Mouse (Mus musculus) right cerebral cortex, postnatal 14 days (tissue): Measurements from ENCODE around the gene Hsd17b14.

Source experiments
- DNase-seq: peaks from one replicate; pipeline ENCODE4 v3.0.0; 2022

Hsd17b14 gene

DNA sequence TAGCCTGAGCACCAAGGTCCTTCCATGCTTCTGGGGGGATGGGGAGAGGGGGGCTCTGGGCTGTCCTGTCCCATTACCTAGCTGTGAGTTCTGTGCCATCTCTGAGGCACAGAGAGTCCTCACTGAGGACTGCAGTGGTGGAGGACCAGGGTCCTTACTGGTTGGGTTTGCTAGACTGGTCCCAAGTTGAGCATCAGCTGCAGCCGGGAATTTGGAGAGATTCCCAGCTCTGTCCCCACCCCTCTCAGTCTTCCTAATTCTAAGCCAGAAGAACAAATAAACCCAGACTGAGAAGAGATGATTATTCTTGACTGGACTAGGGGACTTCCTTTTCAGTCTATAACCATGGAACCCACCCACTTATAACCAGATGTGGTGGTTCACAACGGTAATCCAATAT is 24.1 kb upstream of the Hsd17b14 start:
- DNase-seq, result no peak

DNA sequence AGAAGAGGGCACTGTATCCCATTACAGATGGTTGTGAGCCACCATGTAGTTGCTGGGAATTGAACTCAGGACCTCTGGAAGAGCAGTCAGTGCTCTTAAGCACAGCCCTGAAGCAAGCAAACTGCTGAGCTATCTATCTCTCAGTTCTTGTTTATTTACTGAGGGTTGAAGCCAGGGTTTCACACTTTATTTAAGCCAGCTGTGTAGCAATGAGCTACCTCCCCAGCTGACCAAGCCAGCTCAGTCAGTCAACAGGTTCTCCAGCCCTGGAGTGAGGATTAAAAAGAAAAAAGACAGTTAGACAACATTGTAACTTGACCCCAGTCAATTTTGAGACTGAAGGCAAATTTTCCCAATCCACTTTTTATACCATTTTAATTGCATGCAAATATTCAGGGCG is 19.0 kb upstream of the Hsd17b14 start:
- DNase-seq, result no peak

DNA sequence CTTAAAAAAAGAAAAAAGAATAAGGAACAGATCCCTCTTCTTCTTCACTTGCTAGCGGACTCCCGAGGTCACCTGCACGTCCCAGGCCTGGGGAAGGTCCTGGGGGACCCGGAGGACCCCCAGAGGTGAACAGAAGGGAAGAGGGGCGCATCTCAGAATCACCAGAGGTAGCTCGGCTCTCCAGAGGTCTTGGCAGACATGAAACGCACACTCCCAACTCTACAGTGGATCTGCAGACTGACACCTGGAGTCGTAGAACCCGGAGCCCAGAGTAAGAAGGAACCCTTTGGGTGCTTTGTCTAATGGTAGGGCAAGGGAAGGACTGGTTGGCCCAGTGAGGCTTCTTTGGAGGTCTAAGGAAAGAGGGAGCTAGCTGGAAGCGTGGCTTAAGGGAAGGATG is 17.1 kb upstream of the Hsd17b14 start:
- DNase-seq, result no peak

DNA sequence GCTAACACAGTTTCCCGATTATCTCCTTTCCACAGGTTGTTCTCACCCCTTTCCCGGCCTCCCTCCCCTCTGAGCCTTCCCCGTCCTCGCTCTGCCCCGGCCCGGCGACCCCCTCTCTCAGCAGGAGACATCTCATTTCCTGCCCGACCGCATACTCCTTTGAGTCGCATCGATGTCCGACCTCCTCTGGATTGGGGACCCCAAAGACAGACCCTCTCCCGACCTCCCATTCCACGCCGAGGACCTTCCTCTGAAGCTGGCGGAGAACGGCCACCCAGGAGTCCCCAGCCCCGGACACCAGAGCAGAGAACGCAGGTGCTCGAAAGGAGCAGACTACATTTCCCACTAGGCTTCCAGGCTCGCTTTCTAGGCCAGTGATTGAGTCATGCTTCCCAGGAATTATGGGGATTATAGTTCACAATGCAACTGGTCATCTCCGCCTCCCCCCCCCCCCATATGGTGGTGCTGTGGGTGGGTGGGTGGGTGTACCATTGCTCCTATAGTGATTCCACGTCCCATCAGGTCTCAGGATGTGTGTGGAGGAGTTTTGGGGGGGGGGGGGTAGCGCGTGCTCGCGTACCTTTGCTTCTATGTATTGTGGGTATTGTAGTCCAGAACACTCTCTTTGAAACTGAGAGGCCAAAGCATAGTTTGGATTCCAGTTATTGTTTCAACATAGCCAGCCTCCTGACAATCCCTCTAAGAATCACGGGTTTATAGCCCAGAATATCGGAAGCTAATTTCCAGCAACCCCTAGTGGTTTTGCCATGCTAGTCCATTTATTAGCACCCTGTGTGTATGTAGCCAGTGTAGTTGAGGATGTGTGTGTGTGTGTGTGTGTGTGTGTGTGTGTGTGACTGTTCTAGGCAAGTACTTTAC is 16.3 kb upstream of the Hsd17b14 start:
- peak; percentile 42 for DNase-seq

DNA sequence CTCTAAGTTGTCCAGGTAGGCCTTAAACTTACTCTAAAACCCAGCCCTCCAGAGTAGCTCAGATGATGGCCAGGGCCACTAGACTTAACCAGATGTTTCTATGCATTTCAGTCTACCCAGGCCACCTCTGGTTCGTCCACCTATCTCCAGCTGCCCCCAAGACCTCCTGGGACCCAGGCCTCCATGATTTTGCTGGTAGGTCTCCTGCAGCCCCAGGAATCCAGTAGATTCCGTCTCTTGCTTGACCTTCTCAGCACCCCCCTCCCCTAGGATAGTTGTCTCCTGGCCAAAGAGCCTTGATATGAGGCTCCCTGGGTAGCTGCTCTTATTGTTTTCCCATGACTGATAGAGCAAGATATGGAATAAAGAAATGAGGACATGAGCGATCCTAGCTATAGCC is 15.6 kb upstream of the Hsd17b14 start:
- no peak for DNase-seq

DNA sequence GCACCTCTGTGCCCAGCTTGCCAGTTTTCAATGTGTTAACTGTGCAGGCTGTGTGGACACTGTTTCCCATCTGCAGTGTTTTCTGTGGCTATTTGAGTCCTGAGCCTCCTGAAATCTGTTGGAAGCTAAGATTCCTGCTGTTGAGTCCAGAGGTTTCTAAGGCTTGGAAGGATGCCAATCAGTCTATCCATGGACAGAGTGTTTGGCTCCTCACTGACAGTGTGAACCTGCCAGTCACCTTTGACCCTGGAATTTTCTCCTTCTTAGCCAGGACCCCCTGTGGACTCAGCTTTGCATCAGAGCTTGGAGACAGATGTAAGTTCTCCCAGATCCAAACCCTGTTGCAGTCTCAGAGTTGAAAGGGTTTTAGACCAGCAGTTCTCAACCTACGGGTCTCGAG is 14.5 kb upstream of the Hsd17b14 start:
- DNase-seq, result no peak

DNA sequence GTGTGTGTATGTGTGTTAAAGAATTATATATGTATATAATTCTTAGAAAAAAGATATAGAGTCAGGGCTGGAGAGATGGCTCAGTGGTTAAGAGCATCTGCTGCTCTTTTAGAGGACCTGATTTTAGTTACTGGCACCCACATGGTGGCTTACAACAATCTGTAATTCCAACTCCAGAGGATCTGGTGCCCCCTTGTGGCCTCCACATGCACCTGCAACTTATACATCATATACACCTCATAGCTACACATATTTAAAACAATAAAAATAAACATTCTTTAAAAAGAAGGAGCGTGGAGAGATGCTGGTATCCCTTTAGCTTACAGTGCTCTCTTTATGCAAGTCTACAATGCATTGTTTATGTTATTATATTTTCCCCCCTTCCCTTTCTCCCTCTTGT is 10.2 kb upstream of the Hsd17b14 start:
- DNase-seq, result no peak

DNA sequence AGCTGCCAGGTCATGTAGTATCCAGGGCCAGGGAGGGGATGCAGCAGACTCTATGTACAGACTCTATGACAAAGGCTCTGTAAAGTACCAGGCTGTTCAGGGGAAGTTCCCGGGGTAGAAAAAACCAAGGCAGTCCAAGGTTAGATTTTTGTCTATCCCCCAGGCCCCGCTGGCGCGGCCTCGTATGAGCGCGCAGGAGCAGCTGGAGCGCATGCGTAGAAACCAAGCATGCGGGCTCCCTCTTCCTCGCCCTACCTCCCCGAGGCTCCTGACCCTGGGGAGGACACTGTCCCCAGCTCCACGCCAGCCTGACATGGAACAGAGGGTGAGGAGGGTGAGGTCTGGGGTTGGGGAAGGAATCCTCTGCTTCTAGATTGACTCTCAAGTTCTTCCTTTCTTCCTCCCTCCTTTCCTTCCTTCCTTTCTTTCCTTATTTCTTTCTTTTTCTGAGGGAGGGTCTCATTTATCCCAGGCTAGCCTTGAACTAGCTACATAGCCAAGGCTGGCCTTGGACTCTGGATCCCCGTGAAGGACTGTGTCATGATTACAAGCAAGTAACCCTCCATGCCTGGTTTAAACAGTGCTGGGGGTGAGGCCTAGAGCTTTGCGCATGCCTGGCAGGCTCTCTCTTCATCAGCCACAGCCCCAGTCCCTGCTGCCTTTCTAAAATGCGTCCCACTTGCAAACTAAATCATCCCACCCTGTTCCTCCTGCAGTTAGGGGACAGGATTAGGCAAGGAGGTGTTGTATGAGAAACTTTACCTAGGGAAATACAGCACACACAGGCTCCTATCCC is 4.9 kb upstream of the Hsd17b14 start:
- DNase-seq, result no peak

DNA sequence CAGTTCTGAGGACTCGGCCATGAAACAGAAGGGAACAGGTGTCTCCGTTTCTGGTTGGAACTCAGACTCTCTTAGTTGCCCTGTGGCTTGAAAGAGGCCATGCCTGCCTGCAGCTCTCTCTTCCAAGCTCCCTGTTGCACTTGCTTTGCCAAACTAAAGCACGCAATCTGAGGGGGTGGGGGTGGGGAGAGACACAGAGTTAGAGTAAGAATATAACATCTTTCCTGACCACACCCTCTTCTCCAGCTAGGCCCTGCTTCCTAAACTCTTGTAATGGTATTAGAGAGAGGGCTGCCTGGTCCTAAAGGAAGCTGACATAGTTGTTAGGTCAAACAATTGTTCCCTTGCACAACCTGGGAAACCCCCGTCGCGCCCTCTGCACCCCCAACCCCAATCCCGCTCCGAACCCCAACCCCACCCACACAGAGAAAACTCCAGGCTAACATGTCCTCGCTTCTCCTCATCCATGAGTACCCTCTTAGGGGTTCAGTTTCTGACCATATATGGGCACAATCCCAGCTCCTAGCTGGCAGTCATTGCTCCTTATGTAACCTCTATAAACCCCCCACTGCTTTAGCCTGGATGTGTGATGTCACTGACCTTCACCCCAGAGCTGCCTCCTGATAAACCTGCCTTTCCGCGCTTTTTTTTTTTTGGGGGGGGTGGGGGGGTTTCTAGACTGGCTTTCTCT is 3.7 kb upstream of the Hsd17b14 start:
- no peak for DNase-seq

DNA sequence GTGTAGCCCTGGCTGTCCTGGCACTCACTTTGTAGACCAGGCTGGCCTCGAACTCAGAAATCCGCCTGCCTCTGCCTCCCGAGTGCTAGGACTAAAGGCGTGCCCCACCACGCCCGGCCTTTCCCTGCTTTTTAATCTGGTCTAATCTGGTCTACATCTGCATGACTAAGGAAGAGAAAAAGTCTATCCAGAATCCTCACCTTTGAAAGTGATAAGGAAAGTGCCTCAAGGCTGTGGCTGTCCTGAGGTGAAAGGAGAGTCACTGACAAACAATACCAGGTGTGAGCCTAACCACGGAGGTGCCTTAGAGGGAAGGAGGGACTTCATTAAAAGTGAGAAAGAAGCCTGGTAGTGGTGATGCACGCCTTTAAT is 3.2 kb upstream of the Hsd17b14 start:
- no peak for DNase-seq

DNA sequence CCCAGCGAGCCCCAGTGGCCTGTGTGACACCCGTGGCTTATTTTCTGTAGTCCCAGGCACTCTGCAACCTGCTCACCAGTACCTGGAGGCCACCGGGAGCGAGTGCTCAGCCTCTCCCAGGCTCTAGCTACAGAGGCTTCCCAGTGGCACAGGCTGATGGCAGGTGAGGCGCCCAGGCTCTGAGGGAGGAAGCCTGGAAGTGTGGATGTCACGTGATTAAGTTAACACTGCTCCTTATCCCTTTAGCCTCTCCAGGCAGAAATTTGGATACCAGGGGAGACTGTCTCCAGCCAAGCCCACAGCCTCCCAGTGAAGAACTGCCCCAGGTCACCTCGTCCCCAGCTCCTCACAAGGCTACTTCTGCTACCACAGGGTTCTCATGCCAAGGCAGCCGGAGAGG is 1.2 kb upstream of the Hsd17b14 start:
- DNase-seq, result no peak

DNA sequence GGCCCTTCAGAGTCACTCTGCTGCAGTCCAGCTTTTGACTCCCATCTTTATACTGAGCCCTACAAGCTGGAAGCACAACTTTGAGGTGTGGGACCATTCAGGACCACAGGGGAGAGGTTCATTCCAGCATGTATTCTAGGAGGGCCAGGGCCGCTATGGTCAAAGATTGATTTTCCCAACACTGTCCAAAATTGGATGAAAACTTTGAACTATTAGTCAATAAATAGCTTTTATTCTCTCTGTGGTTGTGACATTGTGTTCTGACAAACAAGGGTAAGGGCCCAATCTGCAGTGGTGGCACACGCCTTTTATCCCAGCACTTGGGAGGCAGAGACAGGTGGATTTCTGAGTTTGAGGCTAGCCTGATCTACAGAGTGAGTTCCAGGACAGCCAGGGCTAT is 703 bp upstream of the Hsd17b14 start:
- no peak for DNase-seq

DNA sequence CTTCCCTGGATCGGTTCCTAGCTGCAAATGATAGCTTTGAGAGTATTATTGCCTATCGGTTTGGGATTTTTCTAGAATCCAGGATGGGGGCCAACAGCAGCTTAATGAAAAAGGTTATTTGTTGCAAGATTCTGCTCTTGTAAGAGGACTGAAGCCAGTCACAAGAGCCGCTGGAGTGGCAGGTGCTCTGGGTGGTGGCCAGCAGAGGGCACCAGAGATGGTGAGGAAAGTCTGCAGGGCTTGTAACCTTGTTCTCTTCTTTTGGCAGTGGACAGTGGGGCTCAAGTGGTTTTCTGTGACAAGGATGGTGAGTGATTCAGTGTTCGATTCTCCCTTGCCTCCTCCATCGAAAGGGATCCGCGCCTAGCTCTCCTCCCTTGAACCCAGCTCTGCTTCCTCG is 1.1 kb downstream of the Hsd17b14 start:
- peak; percentile 77 for DNase-seq

DNA sequence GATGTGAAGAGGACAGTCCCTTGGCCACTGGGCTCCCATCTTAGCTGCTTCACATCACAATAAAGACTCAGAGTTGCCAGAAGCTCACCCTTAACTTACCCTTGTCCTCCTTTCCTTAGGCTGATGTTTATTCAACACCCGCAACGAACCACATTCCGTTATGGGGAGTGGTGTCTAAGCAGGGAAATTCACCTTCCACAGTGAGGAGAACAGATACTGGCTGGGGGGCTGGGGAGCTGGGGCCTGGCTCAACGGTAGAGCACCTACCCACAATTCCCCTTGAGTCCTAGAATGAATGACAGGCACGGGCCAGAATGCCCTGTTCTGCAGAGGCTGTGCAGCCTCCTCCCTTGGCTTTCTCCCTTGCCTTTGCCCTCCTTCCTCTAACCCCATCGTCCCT is 4.2 kb downstream of the Hsd17b14 start:
- DNase-seq, result no peak

DNA sequence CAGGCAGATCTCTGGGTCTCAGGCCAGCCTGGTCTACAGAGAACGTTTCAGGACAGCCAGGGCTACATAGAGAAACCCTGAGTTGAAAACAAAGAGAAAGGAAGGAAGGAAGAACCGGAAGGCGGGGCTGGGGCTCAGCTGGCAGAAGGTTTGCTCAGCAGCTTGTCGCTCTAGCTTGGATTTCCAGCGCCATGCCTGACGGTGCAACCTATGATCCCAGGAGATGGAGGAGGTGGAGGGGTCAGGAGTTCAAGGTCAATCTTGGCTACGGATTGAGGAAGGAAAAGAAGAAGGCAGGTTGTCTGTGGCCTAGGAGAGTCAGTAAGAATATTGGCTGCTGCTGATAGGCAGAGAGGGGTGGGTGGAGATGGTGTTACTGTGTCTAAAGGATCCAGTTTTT is 5.5 kb downstream of the Hsd17b14 start:
- DNase-seq, result no peak

DNA sequence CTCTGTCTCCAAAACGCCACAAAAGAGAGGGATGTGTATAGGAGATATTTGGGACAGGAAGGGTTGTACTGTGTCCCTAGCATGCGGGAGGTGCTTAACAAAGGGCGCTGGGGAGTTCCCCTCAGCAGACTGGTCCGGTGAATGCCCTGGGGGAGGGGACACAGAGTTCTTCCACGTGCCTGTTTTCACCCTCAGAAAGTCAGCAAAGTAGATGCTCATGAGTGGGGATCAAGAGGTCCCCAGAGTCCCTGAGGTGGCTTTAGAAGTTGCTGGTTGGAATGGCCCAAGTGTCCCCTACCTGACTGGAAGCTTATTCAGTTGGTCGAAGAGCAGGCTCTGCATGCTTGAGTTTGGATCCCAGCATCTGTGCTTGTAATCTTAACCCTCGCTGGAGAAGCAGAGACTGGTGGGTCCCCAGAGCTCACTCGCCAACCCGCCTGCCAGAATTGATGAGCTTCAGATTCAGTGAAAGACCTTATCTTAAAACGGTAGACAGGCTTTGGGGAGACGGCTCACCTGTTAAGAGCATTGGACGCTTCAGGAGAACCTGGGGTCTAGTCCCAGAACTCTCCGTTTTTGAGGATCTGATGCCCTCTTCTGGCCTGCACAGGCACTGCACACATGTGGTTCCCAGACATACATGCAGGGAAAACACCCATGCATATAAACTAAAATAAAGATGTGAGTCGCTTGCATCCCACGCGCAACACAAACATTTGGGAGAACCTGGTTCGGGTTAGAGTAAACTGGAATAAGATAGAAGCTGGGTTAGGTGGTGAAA is 6.3 kb downstream of the Hsd17b14 start:
- peak; percentile 74 for DNase-seq

DNA sequence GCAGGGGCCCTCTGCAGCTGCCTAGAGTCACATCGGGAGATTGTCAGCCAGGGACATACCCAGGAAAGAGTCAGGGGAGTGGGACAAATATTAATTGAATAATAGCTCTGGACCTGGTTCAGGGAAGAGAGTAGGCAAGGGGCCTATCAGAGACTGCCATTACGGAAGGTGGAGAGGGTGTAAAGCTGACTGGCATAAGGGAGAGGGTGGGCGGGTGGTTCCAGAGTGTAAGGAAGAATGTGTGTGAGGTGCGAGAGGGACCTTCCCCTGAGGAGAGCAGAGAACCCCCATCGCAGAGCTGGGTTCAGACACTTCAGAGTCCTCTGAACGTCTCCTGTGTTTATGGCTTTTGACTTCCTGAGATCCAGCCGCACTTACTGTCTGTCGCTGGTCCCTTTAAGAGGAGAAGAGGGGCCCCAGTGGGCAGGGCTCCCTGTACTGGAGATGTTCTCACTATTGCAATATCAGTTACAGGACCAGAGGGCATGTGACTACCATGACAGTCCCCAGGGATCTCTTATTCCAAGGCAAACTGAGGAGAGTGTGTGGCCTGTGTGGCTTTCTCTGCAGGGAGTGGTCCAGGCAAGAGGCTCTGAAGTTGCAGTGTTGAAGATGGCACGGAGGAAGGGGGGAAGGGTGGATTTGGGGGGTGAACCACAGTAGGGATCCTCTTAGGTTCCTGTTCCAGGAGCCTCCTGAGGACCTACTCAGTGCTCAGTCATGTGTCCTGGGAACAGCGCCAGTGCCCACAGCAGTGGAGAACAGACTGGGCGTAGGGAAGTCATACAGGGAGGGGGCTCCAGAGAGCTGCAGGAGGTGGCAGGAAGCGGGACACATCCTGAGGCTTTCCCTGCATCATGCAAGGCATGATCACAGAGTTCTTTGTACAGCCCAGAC is 7.2 kb downstream of the Hsd17b14 start:
- DNase-seq, result no peak

DNA sequence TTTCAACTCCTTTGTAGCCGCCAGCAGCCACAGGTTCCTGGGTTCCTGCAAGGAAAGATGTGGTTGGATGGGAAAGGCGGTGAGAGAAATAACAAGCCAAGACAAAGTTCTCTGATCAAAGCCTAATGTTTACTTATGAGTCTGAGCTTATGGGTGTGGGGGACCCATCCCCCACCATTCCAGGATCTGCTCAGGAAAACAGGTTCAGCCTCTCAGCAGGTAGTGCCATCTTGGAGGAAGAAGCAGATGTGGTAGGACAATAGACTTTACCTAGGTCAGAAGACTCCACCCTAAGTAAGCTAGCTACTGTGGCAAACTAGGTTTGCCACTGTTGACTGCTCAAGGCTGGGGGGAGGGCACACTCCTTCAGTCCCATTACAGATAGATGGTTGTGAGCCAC is 10.1 kb downstream of the Hsd17b14 start:
- DNase-seq, result no peak

DNA sequence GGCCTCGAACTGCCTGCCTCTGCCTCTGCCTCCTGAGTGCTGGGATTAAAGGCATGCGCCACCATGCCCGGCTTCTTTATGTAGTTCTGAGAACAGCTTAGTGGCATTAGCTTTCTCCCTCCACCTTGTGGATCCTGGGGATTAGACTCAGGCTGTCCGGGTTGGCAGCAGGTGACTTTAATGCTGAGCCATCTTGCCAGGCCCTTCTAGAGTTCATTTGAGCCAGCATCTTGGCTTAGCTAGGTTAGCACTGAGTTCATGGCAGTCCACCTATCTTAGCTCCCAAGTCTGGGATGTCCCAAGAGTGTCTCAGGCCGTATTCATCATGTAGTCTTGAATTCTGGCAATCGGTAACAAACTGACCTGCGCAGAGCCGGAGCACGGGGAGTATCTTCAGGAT is 10.8 kb downstream of the Hsd17b14 start:
- DNase-seq, result no peak

DNA sequence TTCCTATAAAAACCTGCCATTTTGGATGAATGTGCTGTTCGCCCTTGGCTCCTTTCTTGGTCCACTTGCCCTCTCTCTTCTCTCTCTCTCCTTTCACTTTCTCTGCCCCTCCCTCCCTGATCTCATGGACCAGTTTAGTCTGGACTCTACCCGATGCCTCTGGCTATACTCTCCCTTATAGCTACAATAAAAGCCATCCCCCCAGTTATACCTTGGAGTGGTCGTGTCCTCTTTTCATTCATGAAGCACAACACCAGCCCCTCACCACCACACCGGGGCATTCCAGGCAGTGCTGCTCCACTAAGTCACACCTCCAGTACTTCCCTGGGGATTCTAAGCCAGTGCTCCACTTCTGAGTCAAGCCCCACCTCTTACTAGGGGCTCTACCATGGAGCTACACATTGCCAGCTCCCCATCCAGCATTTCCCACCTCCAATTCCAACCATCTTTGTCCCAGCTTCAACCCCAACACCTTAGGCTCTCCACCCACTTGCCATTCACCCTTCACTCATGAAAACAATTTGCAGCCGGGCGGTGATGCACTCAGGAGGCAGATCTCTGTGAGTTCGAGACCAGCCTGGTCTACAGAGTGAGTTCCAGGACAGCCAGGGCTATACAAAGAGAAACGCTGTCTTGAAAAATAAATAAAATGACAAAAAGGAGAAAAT is 12.6 kb downstream of the Hsd17b14 start:
- no peak for DNase-seq

DNA sequence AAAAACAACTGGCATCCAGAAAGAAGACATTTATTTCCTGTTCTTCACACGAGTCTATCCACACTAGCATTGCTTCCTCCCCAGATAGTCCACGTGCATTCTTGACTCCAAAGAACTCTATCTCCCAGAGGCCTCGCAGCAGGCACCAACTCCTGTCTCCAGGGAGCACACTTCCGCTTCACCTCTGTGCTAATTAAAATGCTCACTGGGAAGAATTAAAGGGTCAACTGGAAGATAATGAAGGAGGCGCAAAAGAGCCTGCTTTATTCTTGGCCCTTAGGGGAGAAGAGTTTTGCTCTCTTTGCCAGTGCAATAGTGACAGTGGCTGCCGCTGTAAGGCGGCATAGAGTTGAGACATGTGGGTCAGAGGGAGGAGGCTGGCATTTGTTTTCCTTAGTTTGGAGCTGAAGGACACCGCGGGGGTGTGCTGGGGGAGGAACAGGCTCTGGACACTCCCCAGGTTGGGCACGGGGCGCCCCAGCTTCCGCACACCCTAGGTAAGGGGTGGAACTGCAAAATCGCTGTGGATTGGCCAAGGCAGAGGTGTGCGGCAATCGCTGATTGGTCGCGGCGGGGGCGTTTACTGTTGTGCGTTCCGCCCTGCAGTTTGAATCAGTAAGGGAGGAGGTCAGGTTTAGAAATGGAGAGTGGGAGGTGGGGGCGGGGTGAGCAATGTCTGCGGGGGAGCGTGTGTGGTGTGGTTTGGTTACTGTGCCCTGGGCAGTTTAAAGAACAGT is 13.3 kb downstream of the Hsd17b14 start:
- DNase-seq, result peak; percentile 87
